ENCODE assay signal across 22 mouse cellular contexts in genomic region chr7:127271093-127271492, GRCm38 (mm10). TPM values are rescaled to one million over a fixed set of nuclear protein-coding genes. Genes with fewer than 3 reads are reported as not detected.
DNase-seq lines count a peak whose midpoint lies in the region; ATAC-seq and TF ChIP-seq lines count a peak whose summit lies in the region.
"Had no signal": no experiment of that assay in that cellular context is flagged by ENCODE, and none has a peak within 500 bp of the region (broad histone marks: within the 10 kb centered on the region; RNA-seq: fewer than 3 reads in every experiment).

No protein-coding gene starts in this region.

- no peak for ATAC-seq in kidney, embryonic 16.5 days (ENCODE audit: low FRiP score, low TSS enrichment)
- ATAC-seq in liver, embryonic 12.5 days: no peak
- ATAC-seq in stomach, embryonic 15.5 days (ENCODE audit: insufficient read depth, low FRiP score, low read depth): no peak
- ATAC-seq: activated CD4-positive, CD25-positive, alpha-beta regulatory T cell, adult 4 months; forebrain, postnatal 0 days; hindbrain, postnatal 0 days; midbrain, embryonic 13.5 days; Patski had no signal

- peaks cover 7% of the 10 kb centered on the region for H3K9me3 ChIP-seq in kidney, embryonic 16.5 days (ENCODE audit: low read length)
- H3K9me3 ChIP-seq in MEL (replicated peaks; ENCODE audit: insufficient read depth, low read length): no peaks in the 10 kb centered on the region
- H3K9me3 ChIP-seq in liver, embryonic 12.5 days (replicated peaks): peaks cover 8% of the 10 kb centered on the region
- H3K9me3 ChIP-seq in stomach, embryonic 15.5 days: no peaks in the 10 kb centered on the region
- H3K9me3 ChIP-seq: midbrain, embryonic 13.5 days had no signal

- no peak for TF ChIP-seq CTCF in MEL (IDR thresholded peaks at IDR 0.05 in 2 of 3, conservative IDR thresholded peaks at IDR 0.05 in 1 of 3; ENCODE audit: control insufficient read depth in 1 of 3, insufficient read depth in 1 of 3, low read depth in 2 of 3, low read length in 3 of 3, poor library complexity in 1 of 3, severe bottlenecking in 1 of 3)

- no peak for DNase-seq in kidney, adult 11 months
- no peak for DNase-seq in MEL (ENCODE audit: low read depth, low spot score)
- DNase-seq in left cerebral cortex, adult 18-20 months (ENCODE audit: low spot score in 2 of 2): no peak
- no peak for DNase-seq in left cerebral cortex, adult 9 months (ENCODE audit: low spot score in 2 of 2)
- DNase-seq: adrenal gland, postnatal 25 days; cerebellum, adult 9-11 months; forebrain, postnatal 0 days; gastrocnemius, adult 2 months; heart, adult 11 months; heart, postnatal 4 days; kidney, postnatal 14 days; layer of hippocampus, adult 9-11 months; lung, adult 18-20 months had no signal

- H3K4me3 ChIP-seq in kidney, embryonic 16.5 days (ENCODE audit: low read length): peak overlapping the region; percentile 6; the same call in 1 of the 2 replicates
- H3K4me3 ChIP-seq in MEL (ENCODE audit: control insufficient read depth in 1 of 2, insufficient read depth in 1 of 2, low read depth in 2 of 2, low read length in 2 of 2): no peak overlapping the region
- 0 out of 2 replicates have a peak overlapping the region, but pooled peaks have one; percentile 23 for H3K4me3 ChIP-seq in liver, embryonic 12.5 days
- H3K4me3 ChIP-seq in stomach, embryonic 15.5 days (replicated peaks): no peak overlapping the region; the same call in 1 of the 2 replicates
- H3K4me3 ChIP-seq: gastrocnemius, adult 2 months; midbrain, embryonic 13.5 days; myocyte; neural tube, embryonic 15.5 days had no signal

- no peak overlapping the region for H3K27ac ChIP-seq in kidney, embryonic 16.5 days (ENCODE audit: low read length)
- H3K27ac ChIP-seq in MEL (ENCODE audit: control insufficient read depth, low read depth, low read length): no peak overlapping the region
- 0 out of 2 replicates have a peak overlapping the region, but pooled peaks have one; percentile 33 for H3K27ac ChIP-seq in liver, embryonic 12.5 days
- H3K27ac ChIP-seq in stomach, embryonic 15.5 days: no peak overlapping the region
- H3K27ac ChIP-seq: gastrocnemius, adult 2 months; hindbrain, postnatal 0 days; midbrain, embryonic 13.5 days; neural tube, embryonic 15.5 days had no signal

- TF ChIP-seq POLR2A in MEL (IDR thresholded peaks at IDR 0.05; ENCODE audit: control insufficient read depth in 1 of 2, insufficient read depth in 1 of 2, low read depth in 1 of 2, low read length in 2 of 2, poor library complexity in 1 of 2): peak in 1 of 2 experiments; percentile 12; a peak in 1 of 4 replicates

- peaks cover 40% of the 10 kb centered on the region for H3K36me3 ChIP-seq in kidney, embryonic 16.5 days (ENCODE audit: insufficient read depth, low read length)
- H3K36me3 ChIP-seq in MEL (ENCODE audit: control insufficient read depth in 1 of 2, insufficient read depth in 2 of 2, low read length in 2 of 2): peaks cover 0 to 24% of the 10 kb centered on the region in 2 experiments; a peak in 3 of 4 replicates
- peaks cover 47% of the 10 kb centered on the region for H3K36me3 ChIP-seq in liver, embryonic 12.5 days
- peaks cover 7% of the 10 kb centered on the region; the same call in 1 of the 2 replicates for H3K36me3 ChIP-seq in stomach, embryonic 15.5 days

- H3K79me2 ChIP-seq in MEL (ENCODE audit: control insufficient read depth, insufficient read depth, low read length, poor library complexity): peaks cover 23% of the 10 kb centered on the region

- no peak for TF ChIP-seq EP300 in MEL (IDR thresholded peaks at IDR 0.05; ENCODE audit: low read depth in 1 of 2, low read length in 2 of 2)

- 95% methylated on average over 4 of the region's 4 CpGs for WGBS in kidney, embryonic 16.5 days
- 87% methylated on average over 4 of the region's 4 CpGs for WGBS in liver, embryonic 12.5 days (ENCODE audit: insufficient replicate concordance)
- whole genome bisulfite sequencing in stomach, embryonic 15.5 days: 95% methylated on average over 4 of the region's 4 CpGs

- no peak for TF ChIP-seq RAD21 in MEL (IDR thresholded peaks at IDR 0.05; ENCODE audit: low read depth, low read length)

- no peaks in the 10 kb centered on the region for H3K27me3 ChIP-seq in kidney, embryonic 16.5 days (ENCODE audit: insufficient read depth, low read length)
- H3K27me3 ChIP-seq in MEL (ENCODE audit: control insufficient read depth in 1 of 2, insufficient read depth in 2 of 2, low read length in 2 of 2): no peaks in the 10 kb centered on the region
- no peaks in the 10 kb centered on the region for H3K27me3 ChIP-seq in liver, embryonic 12.5 days (replicated peaks)
- H3K27me3 ChIP-seq in stomach, embryonic 15.5 days (replicated peaks): no peaks in the 10 kb centered on the region
- H3K27me3 ChIP-seq: midbrain, embryonic 13.5 days; neural tube, embryonic 15.5 days; Patski had no signal

- peaks cover 17% of the 10 kb centered on the region; the same call in 1 of the 2 replicates for H3K4me1 ChIP-seq in kidney, embryonic 16.5 days (ENCODE audit: insufficient read depth, low read length)
- peaks cover 3 to 15% of the 10 kb centered on the region in 2 experiments; a peak in 3 of 4 replicates for H3K4me1 ChIP-seq in MEL (ENCODE audit: control insufficient read depth in 1 of 2, insufficient read depth in 2 of 2, low read length in 2 of 2)
- H3K4me1 ChIP-seq in liver, embryonic 12.5 days: peaks cover 45% of the 10 kb centered on the region
- peaks cover 15% of the 10 kb centered on the region for H3K4me1 ChIP-seq in stomach, embryonic 15.5 days

- no peak overlapping the region for H3K9ac ChIP-seq in kidney, embryonic 16.5 days (replicated peaks; ENCODE audit: low read length)
- no peak overlapping the region for H3K9ac ChIP-seq in MEL (ENCODE audit: control insufficient read depth, low read depth, low read length, poor library complexity, severe bottlenecking)
- H3K9ac ChIP-seq in liver, embryonic 12.5 days: no peak overlapping the region; the same call in 1 of the 2 replicates
- H3K9ac ChIP-seq in stomach, embryonic 15.5 days: no peak overlapping the region
- H3K9ac ChIP-seq: forebrain, postnatal 0 days; midbrain, embryonic 13.5 days; neural tube, embryonic 15.5 days had no signal

- no peak overlapping the region for H3K4me2 ChIP-seq in kidney, embryonic 16.5 days (replicated peaks; ENCODE audit: low read depth, low read length)
- peak overlapping the region; percentile 95 for H3K4me2 ChIP-seq in liver, embryonic 12.5 days
- H3K4me2 ChIP-seq in stomach, embryonic 15.5 days: 0 out of 2 replicates have a peak overlapping the region, but pooled peaks have one; percentile 2
- H3K4me2 ChIP-seq: midbrain, embryonic 13.5 days; neural tube, embryonic 15.5 days had no signal

TF ChIP-seq in MEL, 35 proteins besides CTCF, POLR2A, EP300 and RAD21 (continues in another document):
- TF ChIP-seq E2F4 (IDR thresholded peaks at IDR 0.05; ENCODE audit: borderline replicate concordance, low read depth, low read length) (no peak), POLR2AphosphoS2 (IDR thresholded peaks at IDR 0.05; ENCODE audit: low read length) (peak; percentile 21; the same call in 1 of the 2 replicates), CHD1 (IDR thresholded peaks at IDR 0.05; ENCODE audit: low read depth, low read length) (no peak)

RNA-seq across cellular contexts. Expression of gene Sephs2, which starts 2.8 kb away (rescaled TPM):
- 105 and 108 TPM in 2 replicates for polyA plus RNA-seq in kidney, embryonic 16.5 days (2015; fragmentation: Nextera tagmentation; extraction: Ambion mirVana)
- total RNA-seq in MEL (2012; rRNA removed): 177 and 182 TPM in 2 replicates
- 100 to 1,000 TPM in 1 of 2 experiments, not detected in 1; 109 TPM for polyA plus RNA-seq in MEL (2012; ENCODE audit: insufficient read depth in 1 of 2, insufficient read length in 2 of 2, low read depth in 1 of 2, low replicate concordance in 2 of 2, missing spikeins in 1 of 2)
- polyA plus RNA-seq in liver, embryonic 12.5 days (2016; fragmentation: Nextera tagmentation; extraction: Ambion mirVana): 170 and 172 TPM in 2 replicates
- 139 and 163 TPM in 2 replicates for polyA plus RNA-seq in stomach, embryonic 15.5 days (2015; fragmentation: Nextera tagmentation; extraction: Ambion mirVana)
- total RNA-seq in left cerebral cortex, adult 18-20 months (2021): 10 to 100 TPM; 33.4 to 35.8 TPM

RNA-seq across cellular contexts. Expression of gene Dctpp1, which starts 10.6 kb away (rescaled TPM):
- polyA plus RNA-seq in kidney, embryonic 16.5 days (2015; fragmentation: Nextera tagmentation; extraction: Ambion mirVana): 196 and 200 TPM in 2 replicates
- total RNA-seq in MEL (2012; rRNA removed): 238 and 253 TPM in 2 replicates
- 100 to 1,000 TPM in 1 of 2 experiments, not detected in 1; 290 TPM for polyA plus RNA-seq in MEL (2012; ENCODE audit: insufficient read depth in 1 of 2, insufficient read length in 2 of 2, low read depth in 1 of 2, low replicate concordance in 2 of 2, missing spikeins in 1 of 2)
- 163 and 167 TPM in 2 replicates for polyA plus RNA-seq in liver, embryonic 12.5 days (2016; fragmentation: Nextera tagmentation; extraction: Ambion mirVana)
- polyA plus RNA-seq in stomach, embryonic 15.5 days (2015; fragmentation: Nextera tagmentation; extraction: Ambion mirVana): 164 and 181 TPM in 2 replicates
- total RNA-seq in left cerebral cortex, adult 18-20 months (2021): 10 to 100 TPM; 20.8 to 23.2 TPM

RNA-seq across cellular contexts. Expression of gene Itgal, which starts 25.0 kb away (rescaled TPM):
- 1.0 and 1.4 TPM in 2 replicates for polyA plus RNA-seq in kidney, embryonic 16.5 days (2015; fragmentation: Nextera tagmentation; extraction: Ambion mirVana)
- total RNA-seq in MEL (2012; rRNA removed): 0.92 and 1.3 TPM in 2 replicates
- polyA plus RNA-seq in MEL (2012; ENCODE audit: insufficient read depth in 1 of 2, insufficient read length in 2 of 2, low read depth in 1 of 2, low replicate concordance in 2 of 2, missing spikeins in 1 of 2): 1 to 10 TPM in 1 of 2 experiments, not detected in 1; 9.7 TPM
- 6.0 and 6.3 TPM in 2 replicates for polyA plus RNA-seq in liver, embryonic 12.5 days (2016; fragmentation: Nextera tagmentation; extraction: Ambion mirVana)
- polyA plus RNA-seq in stomach, embryonic 15.5 days (2015; fragmentation: Nextera tagmentation; extraction: Ambion mirVana): 2.7 TPM in 2 replicates
- total RNA-seq in left cerebral cortex, adult 18-20 months (2021): under 1 TPM; 0.42 to 0.86 TPM
- total RNA-seq: hindbrain, postnatal 0 days had no signal

RNA-seq across cellular contexts. Expression of gene Zfp771, which starts 27.0 kb away (rescaled TPM):
- polyA plus RNA-seq in kidney, embryonic 16.5 days (2015; fragmentation: Nextera tagmentation; extraction: Ambion mirVana): 60.5 and 64.3 TPM in 2 replicates
- total RNA-seq in MEL (2012; rRNA removed): 33.4 and 37.6 TPM in 2 replicates
- 10 to 100 TPM in 1 of 2 experiments, not detected in 1; 58.3 TPM for polyA plus RNA-seq in MEL (2012; ENCODE audit: insufficient read depth in 1 of 2, insufficient read length in 2 of 2, low read depth in 1 of 2, low replicate concordance in 2 of 2, missing spikeins in 1 of 2)
- polyA plus RNA-seq in liver, embryonic 12.5 days (2016; fragmentation: Nextera tagmentation; extraction: Ambion mirVana): 30.0 and 31.6 TPM in 2 replicates
- polyA plus RNA-seq in stomach, embryonic 15.5 days (2015; fragmentation: Nextera tagmentation; extraction: Ambion mirVana): 57.9 and 63.1 TPM in 2 replicates
- total RNA-seq in left cerebral cortex, adult 18-20 months (2021): 10 to 100 TPM; 55.2 to 57.9 TPM

RNA-seq across cellular contexts. Expression of gene Sept1, which starts 38.2 kb away (rescaled TPM):
- 18.6 and 26.6 TPM in 2 replicates for polyA plus RNA-seq in kidney, embryonic 16.5 days (2015; fragmentation: Nextera tagmentation; extraction: Ambion mirVana)
- 30.6 and 41.3 TPM in 2 replicates for total RNA-seq in MEL (2012; rRNA removed)
- 100 to 1,000 TPM in 1 of 2 experiments, not detected in 1; 116 TPM for polyA plus RNA-seq in MEL (2012; ENCODE audit: insufficient read depth in 1 of 2, insufficient read length in 2 of 2, low read depth in 1 of 2, low replicate concordance in 2 of 2, missing spikeins in 1 of 2)
- polyA plus RNA-seq in liver, embryonic 12.5 days (2016; fragmentation: Nextera tagmentation; extraction: Ambion mirVana): 10.6 and 13.6 TPM in 2 replicates
- polyA plus RNA-seq in stomach, embryonic 15.5 days (2015; fragmentation: Nextera tagmentation; extraction: Ambion mirVana): 17.7 and 19.2 TPM in 2 replicates
- 1 to 10 TPM; 4.4 to 4.5 TPM for total RNA-seq in left cerebral cortex, adult 18-20 months (2021)

Comparison
In these comparisons a context has a peak if more than half of its experiments do, and no peak if none do; other contexts are left out.
1. H3K4me3 ChIP-seq: peak in kidney, embryonic 16.5 days (single experiment) and liver, embryonic 12.5 days (single experiment); none in MEL (0 of 2) and stomach, embryonic 15.5 days (single experiment).